Mouse (Mus musculus): ENCODE measurements around the gene Cdc42. TPM values are rescaled to one million over a fixed set of nuclear protein-coding genes. Genes with fewer than 3 reads are reported as not detected.

The Cdc42 gene
- polyA plus RNA-seq, 1 experiment: 133 TPM

- Histone ChIP-seq H3K4me1 (ENCODE audit: control insufficient read depth, insufficient read depth, low read length) (no peaks in the 10 kb centered on the region), H3K4me3 (replicated peaks; ENCODE audit: control insufficient read depth, low read depth, low read length) (no peak overlapping the region), H3K27ac (ENCODE audit: control insufficient read depth, insufficient read depth, low read depth, low read length, poor library complexity) (no peak overlapping the region)
- TF ChIP-seq CTCF (IDR thresholded peaks at IDR 0.05; ENCODE audit: control insufficient read depth, insufficient read depth, low read length): no peak
- no peak for TF ChIP-seq POLR2A (IDR thresholded peaks at IDR 0.05; ENCODE audit: borderline replicate concordance, control insufficient read depth, low read depth, low read length)
- 87% methylated on average over 8 of the region's 8 CpGs for WGBS
These were observed 85.7 kb downstream of the Cdc42 start for GRCm38 (mm10) chr4:137271856-137272255.

Other genes with a start within 250 kb of the Cdc42 start
- 0.38 and 1.8 TPM in 2 replicates for gene Wnt4, start 80.2 kb downstream of the Cdc42 start, polyA plus RNA-seq (2011; ENCODE audit: insufficient read depth, insufficient read length, low replicate concordance, missing spikeins)
- gene Cela3a, start 52.1 kb upstream of the Cdc42 start, polyA plus RNA-seq (2011; ENCODE audit: insufficient read depth, insufficient read length, low replicate concordance, missing spikeins): not detected in 2 replicates
- not detected in 2 replicates for gene Cela3b, start 72.8 kb upstream of the Cdc42 start, polyA plus RNA-seq (2011; ENCODE audit: insufficient read depth, insufficient read length, low replicate concordance, missing spikeins)
- gene 1700013G24Rik, start 95.6 kb upstream of the Cdc42 start, polyA plus RNA-seq (2011; ENCODE audit: insufficient read depth, insufficient read length, low replicate concordance, missing spikeins): not detected in 2 replicates
- 4.3 and 5.4 TPM in 2 replicates for gene Hspg2, start 111.0 kb upstream of the Cdc42 start, polyA plus RNA-seq (2011; ENCODE audit: insufficient read depth, insufficient read length, low replicate concordance, missing spikeins)
- not detected in 2 replicates for gene Ldlrad2, start 216.8 kb upstream of the Cdc42 start, polyA plus RNA-seq (2011; ENCODE audit: insufficient read depth, insufficient read length, low replicate concordance, missing spikeins)
- gene Usp48, start 236.0 kb upstream of the Cdc42 start, polyA plus RNA-seq (2011; ENCODE audit: insufficient read depth, insufficient read length, low replicate concordance, missing spikeins): 108 and 168 TPM in 2 replicates